Mouse (Mus musculus): ENCODE results near the gene Galntl5. TPM values are rescaled to one million over a fixed set of nuclear protein-coding genes. Genes with fewer than 3 reads are reported as not detected.
"Not testable (repeated sequence)": the region's sequence is repeated elsewhere in the genome, so short reads cannot be mapped to it uniquely, and the experiment has no call there.

Galntl5 gene
- total and polyA plus RNA-seq, 2 experiments from 2014 or later, result not detected

- H3K9ac ChIP-seq (replicated peaks; ENCODE audit: low read length), result no peak overlapping the region
- no peaks in the 10 kb centered on the region for H3K27me3 ChIP-seq (ENCODE audit: insufficient read depth, low read length)
- no peak overlapping the region for H3K4me2 ChIP-seq (ENCODE audit: low read depth, low read length)
- ATAC-seq, result no peak
- TF ChIP-seq CTCF (IDR thresholded peaks at IDR 0.05; ENCODE audit: low read depth), result no peak
- DNase-seq (ENCODE audit: low spot score), result no peak
- H3K4me1 ChIP-seq (ENCODE audit: insufficient read depth, low read length), result no peaks in the 10 kb centered on the region
- no peaks in the 10 kb centered on the region for H3K9me3 ChIP-seq (ENCODE audit: low read length)
- H3K4me3 ChIP-seq (ENCODE audit: low read length), result no peak overlapping the region
- no peaks in the 10 kb centered on the region for H3K36me3 ChIP-seq (ENCODE audit: insufficient read depth, low read length)
- no peak overlapping the region for H3K27ac ChIP-seq
Observed at GRCm38 (mm10) chr5:25187727-25188126, 6.5 kb downstream of the Galntl5 start.

GRCm38 (mm10) chr5:25188802-25189201, 7.5 kb downstream of the Galntl5 start:
- H3K36me3 ChIP-seq (ENCODE audit: insufficient read depth, low read length), result no peaks in the 10 kb centered on the region
- no peaks in the 10 kb centered on the region for H3K9me3 ChIP-seq (ENCODE audit: low read length)
- no peaks in the 10 kb centered on the region for H3K27me3 ChIP-seq (ENCODE audit: insufficient read depth, low read length)
- TF ChIP-seq CTCF (IDR thresholded peaks at IDR 0.05; ENCODE audit: low read depth), result peak; percentile 51
- H3K4me1 ChIP-seq (ENCODE audit: insufficient read depth, low read length), result no peaks in the 10 kb centered on the region
- DNase-seq (ENCODE audit: low spot score), result no peak
- no peak overlapping the region for H3K4me3 ChIP-seq (ENCODE audit: low read length)
- no peak overlapping the region for H3K9ac ChIP-seq (replicated peaks; ENCODE audit: low read length)
- no peak overlapping the region for H3K27ac ChIP-seq
- H3K4me2 ChIP-seq (ENCODE audit: low read depth, low read length), result no peak overlapping the region
- ATAC-seq, result no peak
- WGBS, result 29% methylated on average over 1 of the region's 1 CpGs

GRCm38 (mm10) chr5:25190521-25190920, 9.3 kb downstream of the Galntl5 start:
- Histone ChIP-seq H3K27ac (no peak overlapping the region), H3K9me3 (ENCODE audit: low read length) (no peaks in the 10 kb centered on the region), H3K4me1 (ENCODE audit: insufficient read depth, low read length) (no peaks in the 10 kb centered on the region), H3K9ac (replicated peaks; ENCODE audit: low read length) (no peak overlapping the region), H3K36me3 (ENCODE audit: insufficient read depth, low read length) (no peaks in the 10 kb centered on the region), H3K4me3 (ENCODE audit: low read length) (no peak overlapping the region), H3K27me3 (ENCODE audit: insufficient read depth, low read length) (no peaks in the 10 kb centered on the region), H3K4me2 (ENCODE audit: low read depth, low read length) (no peak overlapping the region)
- no peak for ATAC-seq
- TF ChIP-seq CTCF (IDR thresholded peaks at IDR 0.05; ENCODE audit: low read depth), result no peak
- DNase-seq (ENCODE audit: low spot score), result no peak
- 77% methylated on average over 2 of the region's 2 CpGs for WGBS

- no peaks in the 10 kb centered on the region for H3K4me1 ChIP-seq (ENCODE audit: insufficient read depth, low read length)
- DNase-seq (ENCODE audit: low spot score), result no peak
- H3K27me3 ChIP-seq (ENCODE audit: insufficient read depth, low read length), result no peaks in the 10 kb centered on the region
- no peak overlapping the region for H3K4me3 ChIP-seq (ENCODE audit: low read length)
- H3K9me3 ChIP-seq (ENCODE audit: low read length), result no peaks in the 10 kb centered on the region
- no peak for TF ChIP-seq CTCF (IDR thresholded peaks at IDR 0.05; ENCODE audit: low read depth)
- no peak overlapping the region for H3K4me2 ChIP-seq (ENCODE audit: low read depth, low read length)
- ATAC-seq, result no peak
- no peak overlapping the region for H3K9ac ChIP-seq (replicated peaks; ENCODE audit: low read length)
- 95% methylated on average over 1 of the region's 1 CpGs for WGBS
- H3K27ac ChIP-seq, result no peak overlapping the region
- H3K36me3 ChIP-seq (ENCODE audit: insufficient read depth, low read length), result no peaks in the 10 kb centered on the region
Observed at GRCm38 (mm10) chr5:25211872-25212271, 30.6 kb downstream of the Galntl5 start.

- DNase-seq (ENCODE audit: low spot score); H3K27ac ChIP-seq; H3K27me3 ChIP-seq (ENCODE audit: insufficient read depth, low read length); H3K4me1 ChIP-seq (ENCODE audit: insufficient read depth, low read length); H3K9me3 ChIP-seq (ENCODE audit: low read length); H3K4me2 ChIP-seq (ENCODE audit: low read depth, low read length); ATAC-seq; H3K9ac ChIP-seq (replicated peaks; ENCODE audit: low read length); H3K4me3 ChIP-seq (ENCODE audit: low read length); H3K36me3 ChIP-seq (ENCODE audit: insufficient read depth, low read length): not testable (repeated sequence)
Observed at GRCm38 (mm10) chr5:25213216-25213615, 32.0 kb downstream of the Galntl5 start.

GRCm38 (mm10) chr5:25215006-25215405, 33.7 kb downstream of the Galntl5 start:
- TF ChIP-seq CTCF (IDR thresholded peaks at IDR 0.05; ENCODE audit: low read depth), result no peak
- Histone ChIP-seq H3K27ac (no peak overlapping the region), H3K4me2 (ENCODE audit: low read depth, low read length) (no peak overlapping the region), H3K9me3 (ENCODE audit: low read length) (no peaks in the 10 kb centered on the region), H3K4me1 (ENCODE audit: insufficient read depth, low read length) (no peaks in the 10 kb centered on the region), H3K9ac (replicated peaks; ENCODE audit: low read length) (no peak overlapping the region), H3K4me3 (ENCODE audit: low read length) (no peak overlapping the region), H3K27me3 (ENCODE audit: insufficient read depth, low read length) (no peaks in the 10 kb centered on the region), H3K36me3 (ENCODE audit: insufficient read depth, low read length) (no peaks in the 10 kb centered on the region)
- DNase-seq (ENCODE audit: low spot score) (no peak), ATAC-seq (no peak)
- 76% methylated on average over 6 of the region's 6 CpGs for WGBS

GRCm38 (mm10) chr5:25221604-25222003, 40.3 kb downstream of the Galntl5 start, which contains the start of gene Galnt11:
Gene Galnt11, plus strand, starts transcription at chr5:25221904.
- 82% methylated on average over 3 of the region's 3 CpGs for WGBS
- DNase-seq (ENCODE audit: low spot score) (no peak), ATAC-seq (no peak)
- H3K9me3 ChIP-seq (ENCODE audit: low read length), result no peaks in the 10 kb centered on the region
- peak within 1 kb of the TSS; percentile 47 for H3K4me3 ChIP-seq (ENCODE audit: low read length)
- peak within 1 kb of the TSS; percentile 66 for H3K9ac ChIP-seq (replicated peaks; ENCODE audit: low read length)
- H3K27me3 ChIP-seq (ENCODE audit: insufficient read depth, low read length), result no peaks in the 10 kb centered on the region
- peak within 1 kb of the TSS; percentile 85 for H3K27ac ChIP-seq
- no peaks in the 10 kb centered on the region for H3K36me3 ChIP-seq (ENCODE audit: insufficient read depth, low read length)
- H3K4me1 ChIP-seq (ENCODE audit: insufficient read depth, low read length), result peaks cover 8% of the 10 kb centered on the region; the same call in 1 of the 2 replicates
- no peak for TF ChIP-seq CTCF (IDR thresholded peaks at IDR 0.05; ENCODE audit: low read depth)
- peak within 1 kb of the TSS; percentile 75 for H3K4me2 ChIP-seq (ENCODE audit: low read depth, low read length)
